Mouse (Mus musculus): ENCODE measurements around the gene Exoc3l2. TPM values are rescaled to one million over a fixed set of nuclear protein-coding genes. Genes with fewer than 3 reads are reported as not detected.
A peak's percentile ranks its signal among the peaks of the same experiment; 100 is the strongest.

Exoc3l2 gene
- polyA plus RNA-seq, 1 experiment from 2014 or later = 0.97 TPM

DNA sequence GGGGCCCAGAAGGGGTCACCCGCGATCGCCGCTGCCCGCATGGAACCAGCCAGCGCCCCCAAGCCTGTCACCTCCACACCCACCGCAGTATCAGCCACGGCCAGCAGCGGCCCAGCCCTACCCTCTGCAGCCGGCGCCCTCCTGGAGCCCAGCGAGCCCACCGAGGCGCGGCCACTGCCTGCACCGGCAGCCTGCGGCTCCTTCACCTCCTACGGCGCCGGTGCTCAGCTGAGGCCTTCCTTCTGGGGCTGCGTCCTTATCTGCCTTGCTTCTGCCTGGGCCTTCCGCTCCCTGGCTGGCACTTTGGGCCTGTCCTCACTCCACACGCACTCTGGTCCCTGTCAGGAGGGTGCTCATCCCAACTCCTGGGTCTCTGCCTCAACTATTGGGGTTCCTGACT is 56.9 kb downstream of the Exoc3l2 start:
- Histone ChIP-seq H3K27me3 (ENCODE audit: control insufficient read depth, insufficient read depth, low read length) (peaks cover 28% of the 10 kb centered on the region; the same call in 1 of the 2 replicates), H3K4me3 (ENCODE audit: low read depth, low read length) (no peak overlapping the region; the same call in 1 of the 2 replicates), H3K9ac (ENCODE audit: low read length) (peak overlapping the region; percentile 4; the same call in 1 of the 2 replicates), H3K27ac (replicated peaks) (no peak overlapping the region), H3K36me3 (ENCODE audit: control insufficient read depth, insufficient read depth, low read length) (no peaks in the 10 kb centered on the region), H3K4me1 (replicated peaks; ENCODE audit: control insufficient read depth, insufficient read depth) (peaks cover 10% of the 10 kb centered on the region), H3K9me3 (ENCODE audit: control insufficient read depth, low read length) (no peaks in the 10 kb centered on the region), H3K4me2 (replicated peaks; ENCODE audit: low read depth) (peak overlapping the region; percentile 4; the same call in 1 of the 2 replicates)
- ATAC-seq (ENCODE audit: low FRiP score, low TSS enrichment) (no peak), DNase-seq (ENCODE audit: low spot score) (no peak)
- WGBS = 11% methylated on average over 23 of the region's 23 CpGs
- TF ChIP-seq CTCF (IDR thresholded peaks at IDR 0.05; ENCODE audit: low read depth) (no peak), EP300 (optimal IDR thresholded peaks at IDR 0.05) (no peak)

GRCm38 (mm10) chr7:19523017-19523756 is 60.1 kb downstream of the Exoc3l2 start:
- TF ChIP-seq CTCF (IDR thresholded peaks at IDR 0.05; ENCODE audit: low read depth) (no peak), EP300 (optimal IDR thresholded peaks at IDR 0.05) (no peak)
- DNase-seq (ENCODE audit: low spot score) (peak; percentile 37), ATAC-seq (ENCODE audit: low FRiP score, low TSS enrichment) (0 out of 2 replicates have a peak, but pooled peaks have one; percentile 25)
- H3K4me1 ChIP-seq (replicated peaks; ENCODE audit: control insufficient read depth, insufficient read depth) = peaks cover 10% of the 10 kb centered on the region
- 7% methylated on average over 72 of the region's 72 CpGs for WGBS
- H3K4me2 ChIP-seq (replicated peaks; ENCODE audit: low read depth) = peak overlapping the region; percentile 55
- no peak overlapping the region; the same call in 1 of the 2 replicates for H3K9ac ChIP-seq (ENCODE audit: low read length)
- no peak overlapping the region for H3K27ac ChIP-seq (replicated peaks)
- peak overlapping the region; percentile 39 for H3K4me3 ChIP-seq (ENCODE audit: low read depth, low read length)
- no peaks in the 10 kb centered on the region for H3K9me3 ChIP-seq (ENCODE audit: control insufficient read depth, low read length)
- H3K36me3 ChIP-seq (ENCODE audit: control insufficient read depth, insufficient read depth, low read length) = no peaks in the 10 kb centered on the region
- peaks cover 28% of the 10 kb centered on the region; the same call in 1 of the 2 replicates for H3K27me3 ChIP-seq (ENCODE audit: control insufficient read depth, insufficient read depth, low read length)

GRCm38 (mm10) chr7:19523757-19524419 is 60.8 kb downstream of the Exoc3l2 start:
- 0 out of 2 replicates have a peak, but pooled peaks have one; percentile 13 for ATAC-seq (ENCODE audit: low FRiP score, low TSS enrichment)

GRCm38 (mm10) chr7:19524420-19525104 is 61.4 kb downstream of the Exoc3l2 start:
- WGBS = 14% methylated on average over 24 of the region's 24 CpGs
- H3K27me3 ChIP-seq (ENCODE audit: control insufficient read depth, insufficient read depth, low read length) = peaks cover 22% of the 10 kb centered on the region; the same call in 1 of the 2 replicates
- H3K36me3 ChIP-seq (ENCODE audit: control insufficient read depth, insufficient read depth, low read length) = no peaks in the 10 kb centered on the region
- H3K4me2 ChIP-seq (replicated peaks; ENCODE audit: low read depth) = peak overlapping the region; percentile 55
- H3K9ac ChIP-seq (ENCODE audit: low read length) = peak overlapping the region; percentile 18; the same call in 1 of the 2 replicates
- peaks cover 10% of the 10 kb centered on the region for H3K4me1 ChIP-seq (replicated peaks; ENCODE audit: control insufficient read depth, insufficient read depth)
- no peaks in the 10 kb centered on the region for H3K9me3 ChIP-seq (ENCODE audit: control insufficient read depth, low read length)
- H3K27ac ChIP-seq (replicated peaks) = peak overlapping the region; percentile 9
- no peak for DNase-seq (ENCODE audit: low spot score)
- no peak for ATAC-seq (ENCODE audit: low FRiP score, low TSS enrichment)
- H3K4me3 ChIP-seq (ENCODE audit: low read depth, low read length) = peak overlapping the region; percentile 39
- no peak for TF ChIP-seq EP300 (optimal IDR thresholded peaks at IDR 0.05)
- no peak for TF ChIP-seq CTCF (IDR thresholded peaks at IDR 0.05; ENCODE audit: low read depth)

More at GRCm38 (mm10) chr7:19523757-19524419, 60.8 kb downstream of the Exoc3l2 start:
- no peak overlapping the region; the same call in 1 of the 2 replicates for H3K9ac ChIP-seq (ENCODE audit: low read length)
- peak overlapping the region; percentile 39 for H3K4me3 ChIP-seq (ENCODE audit: low read depth, low read length)
- TF ChIP-seq CTCF (IDR thresholded peaks at IDR 0.05; ENCODE audit: low read depth) (peak; percentile 69), EP300 (optimal IDR thresholded peaks at IDR 0.05) (no peak)
- DNase-seq (ENCODE audit: low spot score) = peak; percentile 71
- 1% methylated on average over 64 of the region's 64 CpGs for WGBS
- no peak overlapping the region for H3K27ac ChIP-seq (replicated peaks)
- H3K36me3 ChIP-seq (ENCODE audit: control insufficient read depth, insufficient read depth, low read length) = no peaks in the 10 kb centered on the region
- H3K4me2 ChIP-seq (replicated peaks; ENCODE audit: low read depth) = peak overlapping the region; percentile 55
- no peaks in the 10 kb centered on the region for H3K9me3 ChIP-seq (ENCODE audit: control insufficient read depth, low read length)
- peaks cover 26% of the 10 kb centered on the region; the same call in 1 of the 2 replicates for H3K27me3 ChIP-seq (ENCODE audit: control insufficient read depth, insufficient read depth, low read length)
- H3K4me1 ChIP-seq (replicated peaks; ENCODE audit: control insufficient read depth, insufficient read depth) = peaks cover 10% of the 10 kb centered on the region

- Histone ChIP-seq H3K4me1 (replicated peaks; ENCODE audit: control insufficient read depth, insufficient read depth) (peaks cover 10% of the 10 kb centered on the region), H3K4me2 (replicated peaks; ENCODE audit: low read depth) (no peak overlapping the region), H3K9ac (ENCODE audit: low read length) (no peak overlapping the region), H3K36me3 (ENCODE audit: control insufficient read depth, insufficient read depth, low read length) (no peaks in the 10 kb centered on the region), H3K9me3 (ENCODE audit: control insufficient read depth, low read length) (no peaks in the 10 kb centered on the region), H3K27me3 (ENCODE audit: control insufficient read depth, insufficient read depth, low read length) (peaks cover 21% of the 10 kb centered on the region; the same call in 1 of the 2 replicates), H3K4me3 (ENCODE audit: low read depth, low read length) (no peak overlapping the region), H3K27ac (replicated peaks) (peak overlapping the region; percentile 9; the same call in 1 of the 2 replicates)
- ATAC-seq (ENCODE audit: low FRiP score, low TSS enrichment) (peak; percentile 11; the same call in 1 of the 2 replicates), DNase-seq (ENCODE audit: low spot score) (no peak)
- 63% methylated on average over 2 of the region's 2 CpGs for WGBS
- peak; percentile 48 for TF ChIP-seq CTCF (IDR thresholded peaks at IDR 0.05; ENCODE audit: low read depth)
- no peak for TF ChIP-seq EP300 (optimal IDR thresholded peaks at IDR 0.05)
Observed at GRCm38 (mm10) chr7:19525105-19525481, 62.0 kb downstream of the Exoc3l2 start.
